Mouse (Mus musculus) lung, postnatal 36 days (tissue): ENCODE results near the gene Rhox1.
A peak's percentile ranks its signal among the peaks of the same experiment; 100 is the strongest.
"Not testable (repeated sequence)": the region's sequence is repeated elsewhere in the genome, so short reads cannot be mapped to it uniquely, and the experiment has no call there.

Experiments used
- DNase-seq: peaks from one replicate; pipeline ENCODE4 v3.0.0; 2022; ENCODE audit warnings: mixed read lengths

Gene Rhox1

DNA sequence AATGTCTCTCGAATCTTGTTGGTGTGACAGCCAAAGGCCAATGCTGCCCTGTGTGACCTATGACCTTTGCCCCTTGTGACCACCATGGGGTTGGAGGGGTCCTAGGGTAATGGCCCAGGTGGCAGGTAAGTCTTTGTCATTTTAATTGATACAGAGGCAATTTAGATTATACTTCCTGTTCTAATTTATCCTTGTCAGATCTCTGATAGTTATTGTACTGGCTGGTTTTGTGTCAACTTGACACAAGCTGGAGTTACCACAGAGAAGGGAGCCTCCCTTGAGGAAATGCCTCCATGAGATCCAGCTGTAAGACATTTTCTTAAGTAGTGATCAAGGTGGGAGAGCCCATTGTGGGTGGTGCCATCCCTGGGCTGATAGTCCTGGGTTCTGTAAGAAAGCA lies at the start of gene Rhox1:
TSS of gene Rhox1 (minus strand) at position 101 of the 400 bp plus-strand sequence.
- DNase-seq: not testable (repeated sequence)

DNA sequence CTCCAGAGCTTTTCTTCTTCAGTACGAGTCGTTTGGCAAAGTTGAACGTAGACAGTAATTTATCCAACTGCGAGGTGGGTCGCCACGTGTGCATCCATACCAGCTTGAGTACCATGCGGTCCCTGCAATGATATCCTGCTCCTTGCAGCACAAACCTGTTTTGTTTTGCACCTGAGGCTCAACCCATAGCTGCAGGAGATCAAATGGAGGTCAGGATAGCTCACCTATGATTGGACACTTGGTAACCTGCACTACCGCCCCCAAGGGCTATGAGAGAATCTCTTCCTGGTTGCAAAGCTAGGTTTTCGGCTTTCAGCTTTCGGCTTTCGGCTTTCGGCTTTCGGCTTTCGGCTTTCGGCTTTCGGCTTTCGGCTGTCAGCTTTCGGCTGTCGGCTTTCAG lies 43.0 kb upstream of the Rhox1 start, which contains the start of gene Rhox4a:
TSS of gene Rhox4a (plus strand) at position 301 of the 400 bp plus-strand sequence.
- DNase-seq: not testable (repeated sequence)

DNA sequence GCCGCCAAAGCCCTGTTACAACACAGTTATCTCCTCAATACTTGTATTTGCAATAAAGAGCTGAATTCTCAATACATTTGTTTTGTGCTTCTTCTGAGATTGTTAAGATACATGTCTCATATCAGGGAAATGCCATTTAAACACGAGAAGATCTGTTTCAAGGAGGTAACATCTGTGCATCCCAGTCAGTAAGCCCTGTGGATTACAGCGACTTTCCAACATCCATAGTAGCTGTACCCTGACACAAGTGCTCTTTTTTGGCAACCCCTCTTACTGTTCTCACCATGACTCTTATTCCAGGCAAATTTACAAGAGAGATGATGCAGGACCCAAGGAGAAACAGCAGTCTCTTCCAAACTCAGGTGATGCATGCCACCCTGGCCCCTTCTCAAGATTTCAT lies 27.6 kb upstream of the Rhox1 start, which contains the start of gene Rhox3a:
TSS of gene Rhox3a (plus strand) at position 301 of the 400 bp plus-strand sequence.
- not testable (repeated sequence) for DNase-seq

DNA sequence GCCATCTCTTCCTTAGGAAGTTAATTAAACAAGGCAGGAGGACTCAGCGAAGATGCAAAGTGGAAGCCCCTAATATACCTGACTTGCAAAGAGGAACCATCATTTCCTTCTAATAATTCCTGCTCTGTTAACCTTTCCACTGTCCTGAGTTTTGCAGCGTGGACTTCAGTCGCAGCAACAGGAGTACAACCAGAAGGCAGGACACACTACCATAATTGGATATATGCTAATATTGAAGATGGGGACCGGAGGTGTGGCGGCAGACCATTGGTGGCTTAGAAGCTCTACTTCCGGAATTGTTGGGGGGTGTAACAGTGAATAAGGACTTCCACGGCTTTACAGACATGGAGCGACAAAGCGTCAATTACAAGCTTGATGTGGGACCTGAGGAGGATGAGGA lies 22.6 kb upstream of the Rhox1 start, which contains the start of gene Rhox2a:
TSS of gene Rhox2a (plus strand) at position 301 of the 400 bp plus-strand sequence.
- DNase-seq: not testable (repeated sequence)

DNA sequence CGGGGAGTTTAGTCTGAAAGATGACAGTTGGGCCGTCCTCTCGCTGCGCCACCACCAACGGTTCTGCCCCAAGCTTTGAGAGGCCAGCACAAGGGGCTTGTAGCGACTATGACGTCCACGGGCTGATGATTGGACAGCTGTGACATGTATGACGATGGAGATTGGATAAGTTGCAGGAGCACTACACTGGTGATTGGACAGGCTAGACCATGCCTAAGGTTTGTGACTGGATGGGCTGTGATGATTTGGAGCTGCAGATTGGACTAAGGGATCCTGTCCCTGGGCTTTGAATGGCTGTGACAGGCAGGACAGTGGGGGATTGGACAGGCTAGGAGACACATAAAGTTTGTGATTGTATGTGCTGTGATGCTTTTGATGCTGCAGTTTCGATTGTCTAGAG lies 11.1 kb downstream of the Rhox1 start, which contains the start of gene Gm9:
TSS of gene Gm9 (minus strand) at position 101 of the 400 bp plus-strand sequence.
- DNase-seq: no peak

DNA sequence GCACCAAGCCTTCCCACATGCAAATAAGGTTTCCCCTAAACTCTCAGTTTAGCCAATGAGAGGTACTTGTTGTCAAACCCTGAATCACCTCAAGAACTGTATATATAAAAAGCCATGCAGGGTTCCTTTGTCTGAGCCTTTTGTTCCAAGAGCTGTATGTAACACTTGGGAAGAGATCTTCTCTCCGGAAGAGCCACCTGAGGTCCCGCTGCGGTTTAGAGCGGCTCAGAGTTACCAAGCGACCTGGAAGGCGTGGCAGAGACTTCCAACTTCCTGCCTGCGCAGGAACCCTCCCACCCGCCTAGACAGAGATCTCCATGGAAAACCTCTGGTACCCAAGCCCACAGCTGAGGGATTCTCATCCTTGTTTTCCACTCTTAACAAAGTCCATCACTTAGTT lies 23.4 kb downstream of the Rhox1 start:
- no peak for DNase-seq

DNA sequence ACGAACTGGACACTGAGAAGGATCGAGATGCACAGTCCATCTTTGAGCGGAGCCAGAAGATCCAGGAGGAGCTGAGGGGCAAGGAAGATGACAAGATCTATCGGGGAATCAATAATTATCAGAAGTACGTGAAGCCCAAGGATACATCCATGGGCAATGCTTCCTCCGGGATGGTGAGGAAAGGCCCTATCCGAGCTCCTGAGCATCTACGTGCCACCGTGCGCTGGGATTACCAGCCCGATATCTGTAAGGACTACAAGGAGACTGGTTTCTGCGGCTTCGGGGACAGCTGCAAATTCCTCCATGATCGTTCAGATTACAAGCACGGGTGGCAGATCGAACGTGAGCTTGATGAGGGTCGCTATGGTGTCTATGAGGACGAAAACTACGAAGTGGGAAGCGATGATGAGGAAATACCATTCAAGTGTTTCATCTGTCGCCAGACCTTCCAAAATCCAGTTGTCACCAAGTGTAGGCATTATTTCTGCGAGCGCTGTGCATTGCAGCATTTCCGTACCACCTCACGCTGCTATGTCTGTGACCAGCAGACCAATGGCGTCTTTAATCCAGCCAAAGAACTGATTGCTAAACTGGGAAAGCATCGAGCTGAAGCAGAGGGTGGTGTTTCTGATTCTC lies 30.2 kb downstream of the Rhox1 start:
- DNase-seq: no peak

DNA sequence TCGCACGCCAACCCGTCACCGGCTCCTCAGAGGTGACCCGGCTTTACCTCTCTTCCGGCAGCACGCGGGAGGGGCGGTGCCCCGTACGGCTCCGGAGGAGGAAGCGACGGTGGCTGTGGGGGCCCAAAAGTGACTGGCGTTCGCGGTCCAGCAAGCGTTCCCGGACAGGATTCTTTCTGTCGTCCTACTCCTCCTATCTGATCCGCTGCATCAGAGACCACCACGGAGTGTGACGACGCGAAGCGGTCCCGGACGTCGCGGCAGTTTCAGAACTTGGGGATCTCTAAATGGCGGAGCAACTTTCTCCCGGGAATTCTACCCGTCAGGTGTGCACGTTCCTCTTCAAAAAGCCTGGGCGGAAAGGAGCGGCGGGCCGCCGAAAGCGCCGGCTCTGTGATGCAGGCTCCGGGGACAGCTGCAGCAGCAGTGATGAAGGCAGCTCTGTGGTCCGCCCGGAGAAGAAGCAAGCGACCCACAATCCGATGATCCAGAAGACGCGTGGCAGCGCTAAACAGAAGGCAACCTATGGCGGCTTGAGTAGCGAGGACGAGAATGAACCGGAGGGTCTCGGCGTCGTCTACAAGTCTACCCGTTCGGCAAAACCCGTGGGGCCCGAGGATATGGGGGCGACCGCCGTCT lies 30.8 kb downstream of the Rhox1 start, which contains the start of the genes Ndufa1 and Rnf113a1:
TSS of gene Ndufa1 (minus strand) at position 59 of the 639 bp plus-strand sequence.
TSS of gene Rnf113a1 (plus strand) at position 141 of the 639 bp plus-strand sequence.
- peak; percentile 85 for DNase-seq

DNA sequence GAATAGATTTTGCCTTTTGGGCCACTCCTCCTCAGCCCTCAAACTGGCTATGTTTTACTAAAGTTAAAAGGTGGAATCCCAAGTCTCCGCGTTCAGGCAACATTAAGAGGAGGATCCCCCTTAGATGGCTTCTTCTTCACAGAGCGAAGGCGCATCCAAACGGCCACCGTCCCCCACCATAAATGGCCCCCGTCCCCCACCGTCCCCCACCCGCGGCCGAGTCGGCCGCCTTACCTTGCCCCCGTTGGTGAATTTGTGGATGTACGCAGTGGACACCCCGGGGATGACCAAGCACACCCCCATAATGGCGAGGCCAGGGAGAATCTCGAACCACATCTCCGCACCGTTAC lies 31.3 kb downstream of the Rhox1 start:
- DNase-seq: no peak

DNA sequence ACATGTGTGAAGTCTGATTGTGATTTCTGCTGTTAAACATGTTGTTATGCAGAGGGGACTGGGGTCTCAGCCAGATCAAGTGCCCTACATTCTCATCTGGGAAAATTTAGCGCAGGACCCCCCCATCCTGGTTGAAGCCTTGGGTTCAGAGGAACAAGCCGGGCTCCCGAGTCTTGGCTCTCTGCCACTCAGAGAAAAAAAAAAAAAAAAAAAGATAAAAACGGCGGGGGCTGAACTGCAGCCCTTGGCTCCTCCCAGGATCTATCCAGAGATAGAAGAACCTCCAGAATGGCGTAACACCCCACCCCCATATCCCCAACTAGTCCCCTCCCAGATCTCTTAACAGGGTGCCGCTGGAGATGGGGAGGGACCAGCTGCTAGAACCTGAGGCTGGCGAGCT lies 37.7 kb downstream of the Rhox1 start:
- DNase-seq: not testable (repeated sequence)

DNA sequence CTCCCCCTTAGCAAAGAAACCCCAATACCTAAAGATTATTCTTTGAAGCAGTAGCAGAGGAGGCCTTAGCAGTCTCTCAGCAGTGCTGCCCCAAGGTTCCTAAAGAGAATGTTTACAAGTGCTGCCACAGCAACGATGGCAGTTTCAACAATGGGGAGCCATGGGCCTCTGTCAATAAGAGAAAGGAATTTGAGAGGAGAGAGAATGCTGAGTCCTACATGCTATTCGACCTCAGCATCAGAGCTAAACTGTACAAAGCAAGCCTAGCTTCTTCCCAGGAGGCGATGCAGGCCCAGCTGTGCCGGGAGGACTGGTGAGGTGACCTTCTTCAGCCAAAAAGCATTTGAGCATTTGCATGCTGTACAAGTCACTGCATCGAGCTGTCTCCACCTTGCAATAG lies 53.3 kb downstream of the Rhox1 start, which contains the start of gene Akap14:
TSS of gene Akap14 (minus strand) at position 101 of the 400 bp plus-strand sequence.
- no peak for DNase-seq

DNA sequence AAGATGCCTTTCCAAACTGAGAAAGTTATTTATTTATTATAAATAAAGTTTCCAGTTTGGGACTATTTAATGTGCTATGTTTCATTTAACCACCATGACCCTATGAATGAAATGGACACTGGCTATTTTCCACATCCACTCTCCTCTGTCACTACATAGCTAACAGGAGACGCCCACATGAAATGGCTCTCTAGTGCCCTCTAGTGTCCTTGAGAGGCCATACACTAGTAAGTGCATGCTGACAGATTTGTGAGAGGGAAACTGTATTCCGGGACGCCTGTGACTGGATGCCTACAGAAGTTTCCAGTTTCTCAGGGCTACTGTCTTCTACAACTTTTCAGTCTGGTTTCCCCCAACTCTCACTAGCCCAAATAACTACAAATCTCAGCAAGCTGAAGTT lies 55.0 kb downstream of the Rhox1 start:
- DNase-seq: peak; percentile 77
